Comparison of ENCODE assay signal across 19 mouse cellular contexts in genomic region chr12:55607902-55608301, GRCm38 (mm10). TPM values are rescaled to one million over a fixed set of nuclear protein-coding genes. Genes with fewer than 3 reads are reported as not detected.
DNase-seq lines count a peak whose midpoint lies in the region; ATAC-seq lines count a peak whose summit lies in the region.
"Had no signal": no experiment of that assay in that cellular context is flagged by ENCODE, and none has a peak within 500 bp of the region (broad histone marks: within the 10 kb centered on the region; RNA-seq: fewer than 3 reads in every experiment).

No protein-coding gene starts in this region.

- no peaks in the 10 kb centered on the region for H3K36me3 ChIP-seq in kidney, embryonic 14.5 days (ENCODE audit: control insufficient read depth, insufficient read depth, low read length)
- H3K36me3 ChIP-seq in limb, embryonic 11.5 days (ENCODE audit: control insufficient read depth, insufficient read depth, low read length) = no peaks in the 10 kb centered on the region
- H3K36me3 ChIP-seq: lung, embryonic 15.5 days had no signal

- no peak for DNase-seq in kidney, postnatal 10 days
- peak; percentile 19 for DNase-seq in R1 (ENCODE audit: low read depth, low spot score)
- peak; percentile 46 for DNase-seq in embryo, embryonic 11 days
- DNase-seq in limb, embryonic 11.5 days (ENCODE audit: low spot score) = peak; percentile 45
- DNase-seq in lung, adult 18-20 months = no peak
- DNase-seq: adrenal gland, postnatal 25 days; cerebellum, postnatal 14 days; kidney, postnatal 36 days had no signal

- H3K27ac ChIP-seq in kidney, embryonic 14.5 days (ENCODE audit: low read depth, low read length) = no peak overlapping the region
- H3K27ac ChIP-seq in limb, embryonic 11.5 days (replicated peaks; ENCODE audit: low read depth, low read length) = no peak overlapping the region
- H3K27ac ChIP-seq: lung, embryonic 15.5 days had no signal

- WGBS in kidney, embryonic 14.5 days = 24% methylated on average over 4 of the region's 4 CpGs
- 16% methylated on average over 4 of the region's 4 CpGs for WGBS in limb, embryonic 11.5 days

- no peak overlapping the region for H3K9ac ChIP-seq in kidney, embryonic 14.5 days (ENCODE audit: low read depth, low read length)
- H3K9ac ChIP-seq in limb, embryonic 11.5 days (ENCODE audit: low read length) = no peak overlapping the region
- H3K9ac ChIP-seq: lung, embryonic 15.5 days had no signal

- H3K4me3 ChIP-seq in kidney, embryonic 14.5 days (ENCODE audit: low read length) = no peak overlapping the region
- no peak overlapping the region for H3K4me3 ChIP-seq in limb, embryonic 11.5 days (ENCODE audit: low read depth, low read length)
- H3K4me3 ChIP-seq: lung, embryonic 15.5 days had no signal

- peak; percentile 75; the same call in 1 of the 2 replicates for ATAC-seq in kidney, embryonic 14.5 days (ENCODE audit: low FRiP score, low TSS enrichment)
- peak; percentile 51; the same call in 1 of the 2 replicates for ATAC-seq in limb, embryonic 11.5 days (ENCODE audit: insufficient number of reproducible peaks, low FRiP score, low TSS enrichment, low read depth)
- no peak for ATAC-seq in erythroblast, adult 5-6 weeks (replicated peaks; ENCODE audit: low FRiP score, poor library complexity, severe bottlenecking)

- no peaks in the 10 kb centered on the region for H3K9me3 ChIP-seq in kidney, embryonic 14.5 days (ENCODE audit: control insufficient read depth, low read length)
- H3K9me3 ChIP-seq in limb, embryonic 11.5 days (ENCODE audit: control insufficient read depth, low read length) = no peaks in the 10 kb centered on the region
- H3K9me3 ChIP-seq: lung, embryonic 15.5 days had no signal

- no peak overlapping the region for H3K4me2 ChIP-seq in kidney, embryonic 14.5 days (replicated peaks; ENCODE audit: low read depth, low read length)
- no peak overlapping the region for H3K4me2 ChIP-seq in limb, embryonic 11.5 days (ENCODE audit: low read depth, severe bottlenecking)
- H3K4me2 ChIP-seq: lung, embryonic 15.5 days had no signal

- no peaks in the 10 kb centered on the region for H3K27me3 ChIP-seq in kidney, embryonic 14.5 days (ENCODE audit: control insufficient read depth, insufficient read depth, low read length)
- no peaks in the 10 kb centered on the region for H3K27me3 ChIP-seq in limb, embryonic 11.5 days (ENCODE audit: control insufficient read depth, insufficient read depth, low read length)
- H3K27me3 ChIP-seq: lung, embryonic 15.5 days had no signal

- H3K4me1 ChIP-seq in kidney, embryonic 14.5 days (ENCODE audit: control insufficient read depth, insufficient read depth, low read length) = no peaks in the 10 kb centered on the region
- peaks cover 3% of the 10 kb centered on the region; the same call in 1 of the 2 replicates for H3K4me1 ChIP-seq in limb, embryonic 11.5 days (ENCODE audit: control insufficient read depth, insufficient read depth, low read length)
- H3K4me1 ChIP-seq: lung, embryonic 15.5 days had no signal

RNA-seq across cellular contexts. Expression of gene Insm2, which starts 8.7 kb away (rescaled TPM):
- polyA plus RNA-seq in kidney, embryonic 14.5 days (2014; fragmentation: Nextera tagmentation; extraction: Ambion mirVana) = 0.08 and 0.09 TPM in 2 replicates
- polyA plus RNA-seq in limb, embryonic 11.5 days (2014; fragmentation: Nextera tagmentation; extraction: Ambion mirVana) = 0.07 TPM in 1 of 2 replicates, not detected in the other
- total RNA-seq in erythroblast, adult 5-6 weeks (2015; ENCODE audit: low replicate concordance) = not detected in 2 replicates
- total RNA-seq in erythroblast, adult 5-6 weeks (2017; ENCODE audit: low replicate concordance) = not detected in 2 replicates
- total RNA-seq: ES-E14; gastrocnemius, postnatal 4 days; megakaryocyte, adult 5-6 weeks had no signal
- polyA plus RNA-seq: C2C12; heart, embryonic 14.5 days; testis, adult 2 months had no signal

RNA-seq across cellular contexts. Expression of gene Aldoart2, which starts 42.9 kb away (rescaled TPM):
- not detected in 2 replicates for polyA plus RNA-seq in kidney, embryonic 14.5 days (2014; fragmentation: Nextera tagmentation; extraction: Ambion mirVana)
- polyA plus RNA-seq in limb, embryonic 11.5 days (2014; fragmentation: Nextera tagmentation; extraction: Ambion mirVana) = not detected in 2 replicates
- not detected in 2 replicates for total RNA-seq in erythroblast, adult 5-6 weeks (2015; ENCODE audit: low replicate concordance)
- not detected in 2 replicates for total RNA-seq in erythroblast, adult 5-6 weeks (2017; ENCODE audit: low replicate concordance)
- total RNA-seq: adrenal gland, postnatal 25 days; gastrocnemius, postnatal 4 days; megakaryocyte, adult 5-6 weeks had no signal
- polyA plus RNA-seq: C2C12; frontal cortex, adult 2 months; limb, embryonic 14.5 days; lung, embryonic 15.5 days had no signal

Comparison
In these comparisons a context has a peak if more than half of its experiments do, and no peak if none do; other contexts are left out.
1. DNase-seq: peak in R1 (single experiment), embryo, embryonic 11 days (single experiment) and limb, embryonic 11.5 days (single experiment); none in kidney, postnatal 10 days (single experiment) and lung, adult 18-20 months (0 of 2).